Mouse (Mus musculus) bone marrow, adult 2 months (tissue): Measurements from ENCODE around the gene Katnb1.

Experiments used
- CTCF ChIP-seq: fragments of 200-500 bp; IDR thresholded peaks from 2 replicates; pipeline ENCODE4 v1.5.1; 2011; ENCODE audit warnings: low read length, control low read depth; ENCODE audit not compliant: control insufficient read depth, insufficient read depth
- POLR2A ChIP-seq: fragments of 200-500 bp; IDR thresholded peaks from 2 replicates; pipeline ENCODE4 v1.6.1; 2011; ENCODE audit warnings: low read depth, mild to moderate bottlenecking, control low read depth, low read length, borderline replicate concordance; ENCODE audit not compliant: control insufficient read depth

DNA sequence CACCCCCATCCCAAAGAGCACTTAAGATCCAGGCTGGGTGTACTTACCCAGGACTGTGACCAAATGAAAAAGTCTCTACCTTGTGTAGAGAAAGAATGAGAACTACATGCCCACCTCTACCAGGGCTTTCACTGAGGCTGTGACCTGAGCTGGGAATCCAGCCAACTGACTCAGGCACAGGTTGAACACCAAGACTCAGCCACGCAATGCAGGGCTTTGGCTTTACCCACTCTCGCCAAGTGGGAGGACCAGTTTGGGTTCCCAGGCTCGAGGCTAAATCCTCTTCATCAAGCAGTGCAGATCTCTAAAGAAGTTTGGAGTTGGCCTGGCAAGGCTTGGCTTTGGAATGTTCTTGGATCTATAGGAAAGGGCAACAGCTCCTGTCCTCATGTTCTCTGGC lies 5.5 kb upstream of the Katnb1 start:
- no peak for TF ChIP-seq CTCF
- TF ChIP-seq POLR2A, result no peak
